Mouse (Mus musculus): ENCODE measurements around the gene Insig2. TPM values are rescaled to one million over a fixed set of nuclear protein-coding genes. Genes with fewer than 3 reads are reported as not detected.

The Insig2 gene
- polyA plus RNA-seq, 1 experiment: 52.9 TPM

GRCm38 (mm10) chr1:121327344-121328192 is 4.8 kb downstream of the Insig2 start:
- DNase-seq (ENCODE audit: extremely low spot score in 1 of 2, low spot score in 1 of 2): peak; percentile 82 to 91

GRCm38 (mm10) chr1:121326591-121327343 is 5.6 kb downstream of the Insig2 start:
- no peak for DNase-seq (ENCODE audit: extremely low spot score in 1 of 2, low spot score in 1 of 2)

- no peak for DNase-seq (ENCODE audit: extremely low spot score in 1 of 2, low spot score in 1 of 2)
Measured at GRCm38 (mm10) chr1:121323501-121323900, 8.9 kb downstream of the Insig2 start.

- no peak for DNase-seq (ENCODE audit: extremely low spot score in 1 of 2, low spot score in 1 of 2)
Measured at GRCm38 (mm10) chr1:121314766-121315428, 17.5 kb downstream of the Insig2 start.

- DNase-seq (ENCODE audit: extremely low spot score in 1 of 2, low spot score in 1 of 2): no peak
Measured at GRCm38 (mm10) chr1:121313181-121313580, 19.2 kb downstream of the Insig2 start.

GRCm38 (mm10) chr1:121312326-121312725 is 20.1 kb downstream of the Insig2 start:
- no peak for DNase-seq (ENCODE audit: extremely low spot score in 1 of 2, low spot score in 1 of 2)

- no peak for DNase-seq (ENCODE audit: extremely low spot score in 1 of 2, low spot score in 1 of 2)
Measured at GRCm38 (mm10) chr1:121296717-121297255, 35.6 kb downstream of the Insig2 start.

GRCm38 (mm10) chr1:121293571-121293970 is 38.8 kb downstream of the Insig2 start:
- no peak for DNase-seq (ENCODE audit: extremely low spot score in 1 of 2, low spot score in 1 of 2)

- DNase-seq (ENCODE audit: extremely low spot score in 1 of 2, low spot score in 1 of 2): peak in 1 of 2 experiments; percentile 50
Measured at GRCm38 (mm10) chr1:121290841-121291240, 41.5 kb downstream of the Insig2 start.

- peak; percentile 35 to 60 for DNase-seq (ENCODE audit: extremely low spot score in 1 of 2, low spot score in 1 of 2)
Measured at GRCm38 (mm10) chr1:121290340-121290739, 42.0 kb downstream of the Insig2 start.

- no peak for DNase-seq (ENCODE audit: extremely low spot score in 1 of 2, low spot score in 1 of 2)
Measured at GRCm38 (mm10) chr1:121284197-121284596, 48.2 kb downstream of the Insig2 start.

GRCm38 (mm10) chr1:121280501-121280900 is 51.9 kb downstream of the Insig2 start:
- DNase-seq (ENCODE audit: extremely low spot score in 1 of 2, low spot score in 1 of 2): no peak

- DNase-seq (ENCODE audit: extremely low spot score in 1 of 2, low spot score in 1 of 2): no peak
Measured at GRCm38 (mm10) chr1:121278370-121278769, 54.0 kb downstream of the Insig2 start.

GRCm38 (mm10) chr1:121277466-121277865 is 54.9 kb downstream of the Insig2 start:
- DNase-seq (ENCODE audit: extremely low spot score in 1 of 2, low spot score in 1 of 2): no peak

GRCm38 (mm10) chr1:121275961-121276506 is 56.4 kb downstream of the Insig2 start:
- no peak for DNase-seq (ENCODE audit: extremely low spot score in 1 of 2, low spot score in 1 of 2)

- no peak for DNase-seq (ENCODE audit: extremely low spot score in 1 of 2, low spot score in 1 of 2)
Measured at GRCm38 (mm10) chr1:121260171-121260741, 72.1 kb downstream of the Insig2 start.

All from frontal cortex, adult 2 months (tissue).